Mouse (Mus musculus): ENCODE results near the gene Adam10. TPM values are rescaled to one million over a fixed set of nuclear protein-coding genes. Genes with fewer than 3 reads are reported as not detected.

Gene Adam10
- polyA plus RNA-seq, 1 experiment, result 33.3 TPM

DNA sequence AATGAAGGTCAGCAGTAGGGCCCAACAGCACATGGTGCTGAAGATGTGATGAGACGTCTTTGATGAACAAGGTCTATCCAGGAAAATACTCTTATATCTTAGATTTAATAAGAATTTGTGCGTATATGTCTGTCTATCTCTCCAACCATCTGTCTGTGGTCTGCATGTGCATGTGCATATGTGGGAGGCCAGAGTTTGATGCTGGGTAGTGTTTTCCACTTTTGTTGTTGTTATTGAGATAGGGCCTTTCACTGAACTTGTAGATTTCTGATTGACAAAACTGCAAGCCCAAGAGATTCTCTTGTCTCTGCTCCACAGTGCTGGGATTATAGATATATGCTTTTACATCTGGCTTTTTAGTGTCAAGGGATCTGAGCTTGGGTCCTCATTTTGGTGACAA, 96.7 kb downstream of the Adam10 start:
- no peaks in the 10 kb centered on the region for H3K27me3 ChIP-seq (ENCODE audit: control insufficient read depth, insufficient read depth, low read length)
- no peak overlapping the region for H3K27ac ChIP-seq (ENCODE audit: insufficient read depth, low read depth, low read length)
- TF ChIP-seq CTCF (IDR thresholded peaks at IDR 0.05; ENCODE audit: extremely low read depth, insufficient read length, insufficient replicate concordance, low read depth, low read length) (no peak), POLR2A (IDR thresholded peaks at IDR 0.05; ENCODE audit: low read depth, low read length) (no peak)
- H3K36me3 ChIP-seq (ENCODE audit: control insufficient read depth, insufficient read depth, low read length), result peaks cover 24% of the 10 kb centered on the region
- 94% methylated on average over 2 of the region's 2 CpGs for WGBS
- H3K4me3 ChIP-seq (ENCODE audit: low read depth, low read length), result no peak overlapping the region
- H3K4me1 ChIP-seq (ENCODE audit: control insufficient read depth, insufficient read depth, insufficient read length, low read length), result no peaks in the 10 kb centered on the region

DNA sequence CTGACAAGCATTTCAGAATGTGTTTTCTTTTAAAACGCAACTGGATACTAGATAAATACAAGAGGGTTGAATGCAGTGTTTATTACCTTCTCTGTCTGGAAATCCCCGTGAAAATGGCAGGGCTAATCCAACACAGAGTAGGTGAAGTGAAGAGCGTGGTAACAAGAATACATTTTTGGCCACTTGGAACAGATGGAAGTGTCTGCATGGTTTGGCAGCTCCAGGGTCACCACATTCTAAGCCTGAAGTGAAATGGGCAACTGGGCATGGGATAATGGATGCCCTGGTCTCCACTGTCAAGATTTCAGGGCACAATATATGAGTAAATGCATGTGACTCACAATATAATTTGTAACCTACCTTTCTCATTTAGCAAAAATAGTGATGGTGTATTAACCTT, 103.4 kb downstream of the Adam10 start:
- Histone ChIP-seq H3K27me3 (ENCODE audit: control insufficient read depth, insufficient read depth, low read length) (no peaks in the 10 kb centered on the region), H3K4me1 (ENCODE audit: control insufficient read depth, insufficient read depth, insufficient read length, low read length) (no peaks in the 10 kb centered on the region), H3K4me3 (ENCODE audit: low read depth, low read length) (no peak overlapping the region), H3K27ac (ENCODE audit: insufficient read depth, low read depth, low read length) (no peak overlapping the region), H3K36me3 (ENCODE audit: control insufficient read depth, insufficient read depth, low read length) (peaks cover 21% of the 10 kb centered on the region)
- WGBS, result 87% methylated on average over 3 of the region's 3 CpGs
- TF ChIP-seq POLR2A (IDR thresholded peaks at IDR 0.05; ENCODE audit: low read depth, low read length) (no peak), CTCF (IDR thresholded peaks at IDR 0.05; ENCODE audit: extremely low read depth, insufficient read length, insufficient replicate concordance, low read depth, low read length) (no peak)

DNA sequence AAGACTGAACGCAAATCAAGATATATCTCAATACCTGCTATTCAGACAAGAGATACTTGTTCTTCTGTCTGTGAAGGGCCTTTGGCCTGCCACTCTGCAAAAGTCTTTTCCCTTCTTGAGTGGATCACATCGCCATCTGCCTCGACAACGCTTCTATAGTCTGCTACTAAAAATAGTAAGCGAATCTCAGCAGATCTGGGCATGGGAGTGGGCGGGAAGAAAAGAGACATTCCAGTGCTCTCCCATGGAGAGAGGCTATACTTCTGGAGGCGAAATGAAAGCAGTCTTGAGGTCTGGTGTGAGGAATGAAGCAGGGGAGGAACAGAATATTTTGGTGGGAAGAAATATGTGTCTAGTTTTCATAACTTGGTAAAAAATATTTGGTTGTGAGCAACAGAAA, 109.9 kb downstream of the Adam10 start:
- WGBS, result 92% methylated on average over 7 of the region's 7 CpGs
- Histone ChIP-seq H3K4me3 (ENCODE audit: low read depth, low read length) (no peak overlapping the region), H3K27me3 (ENCODE audit: control insufficient read depth, insufficient read depth, low read length) (no peaks in the 10 kb centered on the region), H3K4me1 (ENCODE audit: control insufficient read depth, insufficient read depth, insufficient read length, low read length) (no peaks in the 10 kb centered on the region), H3K27ac (ENCODE audit: insufficient read depth, low read depth, low read length) (no peak overlapping the region), H3K36me3 (ENCODE audit: control insufficient read depth, insufficient read depth, low read length) (no peaks in the 10 kb centered on the region)
- TF ChIP-seq CTCF (IDR thresholded peaks at IDR 0.05; ENCODE audit: extremely low read depth, insufficient read length, insufficient replicate concordance, low read depth, low read length) (no peak), POLR2A (IDR thresholded peaks at IDR 0.05; ENCODE audit: low read depth, low read length) (no peak)

DNA sequence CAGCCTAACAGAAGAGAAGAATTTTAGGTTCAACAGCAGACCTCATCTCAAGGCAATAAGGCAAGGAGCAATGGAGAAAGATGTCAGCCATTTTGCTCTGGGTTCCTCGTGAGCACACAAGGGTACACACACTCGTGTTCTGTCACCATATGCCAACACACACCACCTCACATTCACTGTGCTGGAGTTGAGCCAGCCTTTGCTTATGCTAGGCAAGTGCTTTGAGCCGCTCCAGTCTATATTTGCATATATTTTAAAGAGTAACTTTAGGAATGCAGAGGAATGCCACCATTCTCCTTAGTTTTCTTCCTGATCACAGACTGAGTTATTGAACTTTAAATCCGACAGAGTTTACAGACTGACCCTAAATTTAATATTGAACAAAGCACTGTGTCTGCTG, 111.8 kb downstream of the Adam10 start:
- Histone ChIP-seq H3K36me3 (ENCODE audit: control insufficient read depth, insufficient read depth, low read length) (no peaks in the 10 kb centered on the region), H3K4me3 (ENCODE audit: low read depth, low read length) (no peak overlapping the region), H3K27me3 (ENCODE audit: control insufficient read depth, insufficient read depth, low read length) (no peaks in the 10 kb centered on the region), H3K27ac (ENCODE audit: insufficient read depth, low read depth, low read length) (no peak overlapping the region), H3K4me1 (ENCODE audit: control insufficient read depth, insufficient read depth, insufficient read length, low read length) (no peaks in the 10 kb centered on the region)
- 79% methylated on average over 4 of the region's 4 CpGs for WGBS
- no peak for TF ChIP-seq POLR2A (IDR thresholded peaks at IDR 0.05; ENCODE audit: low read depth, low read length)
- TF ChIP-seq CTCF (IDR thresholded peaks at IDR 0.05; ENCODE audit: extremely low read depth, insufficient read length, insufficient replicate concordance, low read depth, low read length), result no peak

DNA sequence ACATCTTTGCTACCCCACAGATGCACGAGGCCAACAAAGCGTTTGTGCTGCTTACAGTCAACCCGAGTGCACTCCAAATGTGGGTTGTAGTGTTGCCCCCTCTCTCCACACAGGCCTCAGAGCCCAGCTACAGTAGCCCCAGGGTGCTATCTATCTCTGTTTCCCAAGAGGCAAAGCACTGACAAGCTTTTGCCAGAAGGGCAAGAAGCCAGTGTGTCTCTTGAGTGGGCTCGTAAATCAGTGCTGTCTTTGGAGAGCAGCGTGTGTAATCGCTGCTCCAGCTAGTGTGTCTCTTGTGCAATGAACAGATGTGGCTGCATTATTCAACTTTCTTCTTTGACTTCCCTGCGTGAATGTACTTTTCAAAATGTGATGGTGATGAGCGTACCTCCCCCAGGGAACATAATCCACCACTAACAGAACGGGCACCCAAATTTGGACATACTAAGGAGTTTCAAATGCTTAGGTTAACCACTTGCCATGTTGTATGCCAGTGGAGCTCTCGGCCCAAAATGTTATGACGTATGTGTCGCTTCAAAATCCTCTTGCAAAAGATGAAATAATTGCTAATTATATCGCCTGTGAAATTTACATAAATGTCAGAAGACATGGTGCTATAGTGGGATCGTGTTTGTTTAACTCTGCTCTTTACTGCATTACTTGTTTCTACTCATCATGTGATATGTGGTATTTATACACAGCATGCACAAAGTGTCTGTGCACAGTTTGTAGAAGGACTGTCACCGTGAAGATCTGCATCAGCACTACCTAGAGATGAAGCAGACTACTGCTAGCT, 116.0 kb downstream of the Adam10 start:
- no peak overlapping the region for H3K4me3 ChIP-seq (ENCODE audit: low read depth, low read length)
- H3K4me1 ChIP-seq (ENCODE audit: control insufficient read depth, insufficient read depth, insufficient read length, low read length), result no peaks in the 10 kb centered on the region
- 76% methylated on average over 15 of the region's 15 CpGs for WGBS
- no peak overlapping the region for H3K27ac ChIP-seq (ENCODE audit: insufficient read depth, low read depth, low read length)
- no peaks in the 10 kb centered on the region for H3K36me3 ChIP-seq (ENCODE audit: control insufficient read depth, insufficient read depth, low read length)
- TF ChIP-seq CTCF (IDR thresholded peaks at IDR 0.05; ENCODE audit: extremely low read depth, insufficient read length, insufficient replicate concordance, low read depth, low read length) (no peak), POLR2A (IDR thresholded peaks at IDR 0.05; ENCODE audit: low read depth, low read length) (no peak)
- no peaks in the 10 kb centered on the region for H3K27me3 ChIP-seq (ENCODE audit: control insufficient read depth, insufficient read depth, low read length)

DNA sequence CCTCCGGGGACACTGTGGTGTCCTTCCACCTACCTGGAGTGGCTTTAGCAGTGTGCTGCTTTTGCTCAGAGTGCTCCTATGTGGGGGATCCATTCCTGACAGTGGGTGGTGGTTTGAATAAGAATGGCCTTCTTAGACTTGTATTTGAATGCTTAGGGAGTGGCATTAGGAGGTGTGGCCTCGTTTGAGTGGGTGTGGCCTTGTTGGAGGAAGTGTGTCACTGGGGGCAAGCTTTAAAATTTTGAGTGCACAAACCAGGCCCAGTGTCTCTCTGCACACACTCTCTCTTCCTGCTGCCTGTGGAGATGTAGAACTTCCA, 116.6 kb downstream of the Adam10 start:
- WGBS, result 59% methylated on average over 2 of the region's 2 CpGs
- Histone ChIP-seq H3K36me3 (ENCODE audit: control insufficient read depth, insufficient read depth, low read length) (no peaks in the 10 kb centered on the region), H3K27ac (ENCODE audit: insufficient read depth, low read depth, low read length) (no peak overlapping the region), H3K4me1 (ENCODE audit: control insufficient read depth, insufficient read depth, insufficient read length, low read length) (no peaks in the 10 kb centered on the region), H3K4me3 (ENCODE audit: low read depth, low read length) (no peak overlapping the region), H3K27me3 (ENCODE audit: control insufficient read depth, insufficient read depth, low read length) (no peaks in the 10 kb centered on the region)
- no peak for TF ChIP-seq POLR2A (IDR thresholded peaks at IDR 0.05; ENCODE audit: low read depth, low read length)
- no peak for TF ChIP-seq CTCF (IDR thresholded peaks at IDR 0.05; ENCODE audit: extremely low read depth, insufficient read length, insufficient replicate concordance, low read depth, low read length)

DNA sequence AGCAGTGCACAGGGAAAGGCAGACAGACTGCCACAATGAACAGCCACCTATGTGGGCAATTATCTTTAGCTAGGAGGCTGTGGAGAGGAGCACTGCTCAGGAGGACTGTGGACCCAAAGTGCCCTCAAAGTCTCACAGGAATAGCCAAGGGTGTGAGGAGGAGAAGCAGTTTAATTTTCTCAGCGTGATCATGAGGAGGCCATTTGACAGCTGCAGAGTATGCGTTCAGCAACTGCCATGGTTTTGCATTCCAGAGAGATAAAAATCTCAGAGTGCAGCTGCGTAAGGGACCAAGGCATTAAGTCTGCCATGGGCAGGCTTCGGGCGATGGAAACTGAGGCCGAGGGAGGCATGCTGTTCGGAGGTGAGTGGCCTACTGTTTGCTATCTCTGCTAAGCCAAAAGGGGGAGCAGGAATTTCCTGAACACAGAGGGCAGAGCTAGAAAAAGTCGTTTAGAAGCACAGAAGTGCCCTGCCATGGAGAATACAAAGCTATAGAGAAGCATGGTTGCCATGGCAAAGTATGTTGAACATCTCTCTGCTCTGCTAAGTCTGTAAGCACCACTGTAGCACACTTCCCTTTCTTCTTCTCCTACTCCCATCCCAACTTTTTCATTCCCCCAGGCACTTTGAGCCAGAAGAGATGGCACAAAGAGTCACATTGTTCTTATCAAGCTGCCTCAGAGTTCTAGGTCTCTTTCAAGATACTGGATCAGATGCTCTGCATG, 122.0 kb downstream of the Adam10 start:
- Histone ChIP-seq H3K4me1 (ENCODE audit: control insufficient read depth, insufficient read depth, insufficient read length, low read length) (no peaks in the 10 kb centered on the region), H3K27ac (ENCODE audit: insufficient read depth, low read depth, low read length) (no peak overlapping the region), H3K27me3 (ENCODE audit: control insufficient read depth, insufficient read depth, low read length) (no peaks in the 10 kb centered on the region), H3K4me3 (ENCODE audit: low read depth, low read length) (no peak overlapping the region), H3K36me3 (ENCODE audit: control insufficient read depth, insufficient read depth, low read length) (no peaks in the 10 kb centered on the region)
- TF ChIP-seq CTCF (IDR thresholded peaks at IDR 0.05; ENCODE audit: extremely low read depth, insufficient read length, insufficient replicate concordance, low read depth, low read length) (no peak), POLR2A (IDR thresholded peaks at IDR 0.05; ENCODE audit: low read depth, low read length) (no peak)
- WGBS, result 69% methylated on average over 8 of the region's 8 CpGs
